Mouse (Mus musculus): ENCODE results near the gene March5. TPM values are rescaled to one million over a fixed set of nuclear protein-coding genes. Genes with fewer than 3 reads are reported as not detected.

March5 gene
- polyA plus RNA-seq, 1 experiment: 42.1 TPM

- no peak for DNase-seq (ENCODE audit: low read depth)
Observed at GRCm38 (mm10) chr19:37263943-37264897, 56.9 kb downstream of the March5 start.

- DNase-seq (ENCODE audit: low read depth): no peak
Observed at GRCm38 (mm10) chr19:37265333-37266103, 58.2 kb downstream of the March5 start.

DNA sequence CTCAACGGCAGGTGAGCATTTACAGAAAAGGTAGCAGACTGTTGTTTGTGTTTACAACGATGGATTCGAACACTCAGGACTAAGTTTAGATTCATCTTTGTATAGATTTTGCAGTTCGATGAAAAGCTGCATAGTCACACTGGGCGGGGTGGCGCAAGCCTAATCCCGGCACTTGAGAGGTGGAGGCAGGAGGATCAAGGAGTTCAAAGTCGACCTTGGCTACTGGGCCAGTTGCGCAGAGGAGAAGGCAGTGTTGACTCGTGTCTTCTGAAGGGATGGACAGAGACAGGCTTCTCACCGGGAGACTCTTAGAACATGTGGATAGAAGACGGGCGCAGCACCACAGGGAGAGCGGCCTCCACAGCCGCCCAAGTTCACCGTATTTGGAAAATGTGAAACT lies 61.8 kb downstream of the March5 start:
- no peak for DNase-seq (ENCODE audit: low read depth)

Other genes starting within 250 kb of the March5 start
- 8.0 and 11.9 TPM in 2 replicates for gene Cpeb3, start 1.1 kb downstream of the March5 start, polyA plus RNA-seq (2012; rRNA removed)
- gene Ide, start 130.3 kb downstream of the March5 start, polyA plus RNA-seq (2012; rRNA removed): 37.0 and 38.9 TPM in 2 replicates
- gene Kif11, start 168.9 kb downstream of the March5 start, polyA plus RNA-seq (2012; rRNA removed): 0.53 and 0.71 TPM in 2 replicates
- gene Hhex, start 227.3 kb downstream of the March5 start, polyA plus RNA-seq (2012; rRNA removed): 2.0 and 3.8 TPM in 2 replicates

All from gonadal fat pad, adult 2 months (tissue).